Mouse (Mus musculus): ENCODE measurements at regions not wholly inside any gene's neighbourhood (a gene's known extent, or its start where the extent isn't known, plus 50 kb on each side); places are given as distances from the start of the nearest gene placed in this dataset.

DNA sequence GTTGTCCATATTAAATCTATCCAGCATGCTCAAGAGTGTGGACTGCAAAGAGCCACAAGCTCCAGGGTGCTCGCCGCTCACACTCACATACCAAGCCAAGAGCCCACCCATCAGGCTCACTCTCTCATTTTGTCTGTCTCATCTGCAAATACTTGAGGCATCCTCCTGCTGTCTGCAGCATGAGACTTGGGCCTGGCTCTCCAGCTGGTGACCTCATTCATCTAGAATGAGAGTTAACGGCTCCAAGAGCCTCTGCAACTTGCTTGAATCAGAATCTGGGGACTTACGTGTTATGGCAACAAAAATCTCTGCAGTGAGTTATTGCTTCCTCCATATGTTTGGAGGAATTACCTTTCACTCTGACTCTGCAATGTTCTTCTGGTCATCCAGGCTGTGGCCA lies 51.7 kb upstream of the Cdh4 start:
- Histone ChIP-seq H3K36me3 (ENCODE audit: control insufficient read depth, insufficient read depth, low read length) (no peaks in the 10 kb centered on the region), H3K4me1 (replicated peaks; ENCODE audit: control insufficient read depth, insufficient read depth, low read length) (no peaks in the 10 kb centered on the region), H3K4me3 (ENCODE audit: low read depth, low read length) (no peak overlapping the region), H3K27ac (ENCODE audit: low read depth, low read length) (no peak overlapping the region), H3K9me3 (ENCODE audit: control insufficient read depth, low read length) (no peaks in the 10 kb centered on the region), H3K27me3 (replicated peaks; ENCODE audit: control insufficient read depth, insufficient read depth, low read length) (no peaks in the 10 kb centered on the region), H3K9ac (ENCODE audit: low read depth, low read length) (no peak overlapping the region), H3K4me2 (no peak overlapping the region)
- DNase-seq (ENCODE audit: low spot score) = no peak
- 76% methylated on average over 4 of the region's 4 CpGs for WGBS
- ATAC-seq (replicated peaks; ENCODE audit: low FRiP score) = no peak

DNA sequence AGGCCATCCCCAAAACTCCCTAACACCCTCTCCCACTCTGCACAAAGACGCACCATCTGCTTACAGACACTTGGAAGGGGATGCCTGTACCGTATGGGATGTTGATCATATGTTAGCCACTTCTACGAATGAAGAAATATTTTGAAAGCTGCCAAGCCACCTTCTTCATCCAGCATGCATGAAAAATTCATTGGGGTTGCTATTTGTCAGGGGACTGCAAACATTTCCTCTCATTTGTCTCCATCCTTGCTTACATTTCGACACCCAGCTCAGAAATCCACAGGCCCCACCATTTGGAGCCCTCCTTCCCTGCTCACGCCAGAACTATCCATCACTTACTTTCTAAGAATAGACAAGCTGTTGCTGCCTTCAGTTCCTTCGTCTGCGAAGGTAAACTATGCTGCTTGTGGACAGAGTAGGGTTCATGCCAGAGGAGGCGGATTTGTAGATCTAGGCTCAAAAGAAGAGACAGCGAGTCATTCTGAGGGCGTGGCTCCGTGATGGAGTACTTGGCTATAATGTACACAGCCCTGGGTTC lies 51.2 kb upstream of the Cdh4 start:
- 62% methylated on average over 11 of the region's 11 CpGs for WGBS
- no peak overlapping the region for H3K4me3 ChIP-seq (ENCODE audit: low read depth, low read length)
- no peak overlapping the region for H3K27ac ChIP-seq (ENCODE audit: low read depth, low read length)
- no peaks in the 10 kb centered on the region for H3K4me1 ChIP-seq (replicated peaks; ENCODE audit: control insufficient read depth, insufficient read depth, low read length)
- H3K36me3 ChIP-seq (ENCODE audit: control insufficient read depth, insufficient read depth, low read length) = no peaks in the 10 kb centered on the region
- H3K4me2 ChIP-seq = no peak overlapping the region
- no peak overlapping the region for H3K9ac ChIP-seq (ENCODE audit: low read depth, low read length)
- H3K9me3 ChIP-seq (ENCODE audit: control insufficient read depth, low read length) = no peaks in the 10 kb centered on the region
- DNase-seq (ENCODE audit: low spot score) = no peak
- H3K27me3 ChIP-seq (replicated peaks; ENCODE audit: control insufficient read depth, insufficient read depth, low read length) = no peaks in the 10 kb centered on the region
- ATAC-seq (replicated peaks; ENCODE audit: low FRiP score) = no peak

All from liver, embryonic 11.5 days (tissue).